Mouse (Mus musculus) spleen, postnatal 14 days (tissue): ENCODE measurements around the gene Sox5.

ENCODE experiments used
- DNase-seq, 2 experiments: peaks; one replicate each; pipeline ENCODE4 v3.0.0; 2021 to 2022; ENCODE audit warnings: low spot score in 2 of 2

The Sox5 gene

GRCm38 (mm10) chr6:144042936-144043335 is 738.8 kb downstream of the Sox5 start:
- DNase-seq = no peak

- no peak for DNase-seq
These were observed 739.8 kb downstream of the Sox5 start for GRCm38 (mm10) chr6:144041941-144042340.

- no peak for DNase-seq
These were observed 740.6 kb downstream of the Sox5 start for GRCm38 (mm10) chr6:144041188-144041587.

GRCm38 (mm10) chr6:144040349-144040748 is 741.4 kb downstream of the Sox5 start:
- DNase-seq = no peak

GRCm38 (mm10) chr6:144039221-144039620 is 742.6 kb downstream of the Sox5 start:
- DNase-seq = no peak

GRCm38 (mm10) chr6:144033191-144033590 is 748.6 kb downstream of the Sox5 start:
- no peak for DNase-seq

GRCm38 (mm10) chr6:144016929-144017328 is 764.8 kb downstream of the Sox5 start:
- no peak for DNase-seq

GRCm38 (mm10) chr6:144011880-144012524 is 769.8 kb downstream of the Sox5 start:
- DNase-seq = no peak

GRCm38 (mm10) chr6:144010995-144011394 is 770.8 kb downstream of the Sox5 start:
- no peak for DNase-seq

GRCm38 (mm10) chr6:144010285-144010684 is 771.5 kb downstream of the Sox5 start:
- DNase-seq = no peak

- DNase-seq = no peak
These were observed 776.6 kb downstream of the Sox5 start for GRCm38 (mm10) chr6:144005132-144005531.

- no peak for DNase-seq
These were observed 783.6 kb downstream of the Sox5 start for GRCm38 (mm10) chr6:143998201-143998600.

GRCm38 (mm10) chr6:143997616-143998015 is 784.2 kb downstream of the Sox5 start:
- DNase-seq = no peak

- no peak for DNase-seq
These were observed 786.7 kb downstream of the Sox5 start for GRCm38 (mm10) chr6:143995046-143995445.

GRCm38 (mm10) chr6:143987548-143987947 is 794.2 kb downstream of the Sox5 start:
- DNase-seq = no peak

- DNase-seq = no peak
These were observed 801.6 kb downstream of the Sox5 start for GRCm38 (mm10) chr6:143980131-143980530.

GRCm38 (mm10) chr6:143967724-143968400 is 813.9 kb downstream of the Sox5 start:
- no peak for DNase-seq

- DNase-seq = no peak
These were observed 821.3 kb downstream of the Sox5 start for GRCm38 (mm10) chr6:143960487-143960886.

- DNase-seq = no peak
These were observed 821.7 kb downstream of the Sox5 start for GRCm38 (mm10) chr6:143960081-143960480.

- DNase-seq = no peak
These were observed 823.4 kb downstream of the Sox5 start for GRCm38 (mm10) chr6:143958372-143958771.

GRCm38 (mm10) chr6:143957063-143957462 is 824.7 kb downstream of the Sox5 start:
- no peak for DNase-seq

GRCm38 (mm10) chr6:143948553-143949308 is 833.0 kb downstream of the Sox5 start:
- no peak for DNase-seq

GRCm38 (mm10) chr6:143948071-143948470 is 833.7 kb downstream of the Sox5 start:
- no peak for DNase-seq
